Mouse (Mus musculus): ENCODE measurements around the gene Slc35f3.

Slc35f3 gene

DNA sequence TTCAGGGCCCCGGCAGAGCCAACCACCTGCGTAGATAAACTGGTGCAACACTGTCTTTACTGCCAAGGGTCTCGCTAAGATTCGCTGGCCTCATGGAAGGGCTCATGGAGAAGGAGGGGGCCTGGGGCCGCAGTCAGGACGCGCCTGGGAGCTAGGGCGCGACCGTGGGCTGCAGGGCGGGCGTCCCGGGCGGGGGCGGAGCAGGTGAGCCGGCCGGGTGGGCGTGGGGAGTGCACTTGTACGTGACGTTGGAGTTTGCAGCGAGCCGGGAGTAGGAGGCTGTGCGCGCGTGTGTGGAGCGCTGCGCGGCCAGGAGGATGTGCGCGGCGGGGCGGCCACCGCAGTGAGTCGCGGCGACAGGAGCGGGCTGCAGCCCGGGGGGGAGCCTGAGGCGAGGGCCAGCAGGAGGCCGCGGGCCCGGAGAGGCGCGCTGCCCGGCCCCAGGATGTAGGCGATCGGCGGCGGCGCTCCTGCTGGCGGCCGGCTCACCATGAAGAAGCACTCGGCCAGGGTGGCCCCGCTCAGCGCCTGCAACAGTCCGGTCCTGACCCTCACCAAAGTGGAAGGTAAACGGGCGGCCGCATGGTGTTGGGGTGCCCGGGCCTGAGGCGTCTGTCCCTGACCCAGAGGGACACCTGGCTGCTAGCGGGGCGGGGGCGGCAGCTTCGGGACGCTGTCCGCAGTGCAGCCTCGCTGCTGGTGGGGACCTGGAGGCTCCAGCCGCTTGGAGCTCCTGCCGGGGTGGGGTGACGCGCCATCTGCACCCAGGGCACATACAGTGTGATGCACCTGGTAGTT is at the start of gene Slc35f3:
TSS of gene Slc35f3 (plus strand) at position 263 of the 798 bp plus-strand sequence.
- peaks cover 2% of the 10 kb centered on the region; the same call in 1 of the 2 replicates for H3K27me3 ChIP-seq (ENCODE audit: control insufficient read depth, insufficient read depth, low read length, poor library complexity, severe bottlenecking)
- H3K36me3 ChIP-seq (ENCODE audit: control insufficient read depth, insufficient read depth, low read length, poor library complexity, severe bottlenecking) = no peaks in the 10 kb centered on the region
- DNase-seq (ENCODE audit: low read depth, low spot score) = no peak

DNA sequence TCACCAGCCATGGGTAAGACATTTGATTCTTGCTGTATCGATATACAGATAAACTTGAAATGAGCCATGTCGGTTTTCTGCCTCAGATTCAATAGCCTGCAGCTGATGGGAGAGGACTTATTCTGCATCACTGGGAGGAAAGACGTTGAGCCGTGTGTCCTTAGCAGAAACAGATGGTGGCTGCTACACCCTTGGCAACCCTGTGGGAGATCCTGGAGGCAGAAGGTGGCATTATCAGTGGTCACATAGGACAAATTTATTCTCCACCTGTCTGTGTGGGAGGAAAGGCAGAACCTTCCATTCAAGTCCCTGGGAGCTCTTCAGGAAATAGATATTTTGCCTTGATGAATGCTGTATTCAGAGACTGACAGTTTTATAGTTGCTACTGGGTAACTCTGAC is 47.9 kb upstream of the Slc35f3 start:
- no peak for DNase-seq (ENCODE audit: low read depth, low spot score)
- no peaks in the 10 kb centered on the region for H3K36me3 ChIP-seq (ENCODE audit: control insufficient read depth, insufficient read depth, low read length, poor library complexity, severe bottlenecking)
- no peaks in the 10 kb centered on the region; the same call in 1 of the 2 replicates for H3K27me3 ChIP-seq (ENCODE audit: control insufficient read depth, insufficient read depth, low read length, poor library complexity, severe bottlenecking)

DNA sequence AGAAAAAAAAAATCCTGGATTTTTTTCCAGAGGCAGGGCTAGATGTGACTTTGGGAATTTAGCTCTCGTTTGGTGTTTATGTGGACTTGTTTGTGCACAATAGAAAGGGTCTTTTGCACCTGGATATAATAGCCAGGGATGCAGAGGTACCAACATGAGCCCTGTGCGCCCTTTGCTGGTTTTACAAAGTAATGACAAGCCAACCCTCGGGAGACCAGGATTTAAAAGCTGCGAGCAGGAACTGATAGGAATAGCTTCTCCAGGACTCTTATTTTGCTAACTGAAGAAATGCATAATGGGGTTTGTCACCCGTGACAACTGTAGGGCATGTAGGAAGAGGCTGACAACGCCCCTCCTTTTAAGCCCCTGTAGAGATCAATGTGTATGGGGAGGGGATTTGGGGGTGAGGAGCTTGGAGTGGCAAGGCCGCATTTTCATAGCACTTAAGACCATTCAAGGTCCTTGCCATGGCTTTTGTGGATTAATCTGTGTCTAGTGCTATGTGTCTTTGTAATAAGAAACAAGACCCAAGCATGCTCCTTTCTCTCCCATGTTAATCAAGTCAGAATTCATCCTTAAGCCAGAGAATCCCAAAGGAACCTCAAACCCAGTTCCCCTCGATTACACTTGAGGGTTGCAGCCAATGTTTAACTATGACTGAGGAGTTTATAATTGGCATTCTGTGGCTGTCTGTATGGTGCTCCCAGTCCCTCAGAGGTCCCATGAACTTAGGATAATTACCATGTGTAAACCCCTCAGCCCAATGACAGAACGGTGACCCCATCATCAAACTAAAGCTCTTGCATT is 41.6 kb upstream of the Slc35f3 start:
- no peaks in the 10 kb centered on the region for H3K36me3 ChIP-seq (ENCODE audit: control insufficient read depth, insufficient read depth, low read length, poor library complexity, severe bottlenecking)
- no peak for DNase-seq (ENCODE audit: low read depth, low spot score)
- H3K27me3 ChIP-seq (ENCODE audit: control insufficient read depth, insufficient read depth, low read length, poor library complexity, severe bottlenecking) = no peaks in the 10 kb centered on the region

DNA sequence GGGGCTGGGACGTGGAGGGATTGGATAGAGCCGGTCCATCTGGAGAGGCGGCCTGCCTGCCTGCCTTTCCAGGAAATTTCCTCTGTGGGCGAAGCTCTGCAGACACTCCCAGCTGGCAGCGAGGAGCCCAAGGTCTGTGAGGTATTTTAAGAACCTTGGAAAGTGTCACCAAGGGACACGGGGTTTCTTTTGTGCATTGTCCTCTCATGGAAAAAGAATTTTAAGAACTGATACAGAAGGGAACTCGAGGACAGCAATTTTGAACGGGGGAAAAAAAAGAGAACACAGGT is 41.0 kb upstream of the Slc35f3 start:
- no peaks in the 10 kb centered on the region for H3K27me3 ChIP-seq (ENCODE audit: control insufficient read depth, insufficient read depth, low read length, poor library complexity, severe bottlenecking)
- DNase-seq (ENCODE audit: low read depth, low spot score) = no peak
- no peaks in the 10 kb centered on the region for H3K36me3 ChIP-seq (ENCODE audit: control insufficient read depth, insufficient read depth, low read length, poor library complexity, severe bottlenecking)

DNA sequence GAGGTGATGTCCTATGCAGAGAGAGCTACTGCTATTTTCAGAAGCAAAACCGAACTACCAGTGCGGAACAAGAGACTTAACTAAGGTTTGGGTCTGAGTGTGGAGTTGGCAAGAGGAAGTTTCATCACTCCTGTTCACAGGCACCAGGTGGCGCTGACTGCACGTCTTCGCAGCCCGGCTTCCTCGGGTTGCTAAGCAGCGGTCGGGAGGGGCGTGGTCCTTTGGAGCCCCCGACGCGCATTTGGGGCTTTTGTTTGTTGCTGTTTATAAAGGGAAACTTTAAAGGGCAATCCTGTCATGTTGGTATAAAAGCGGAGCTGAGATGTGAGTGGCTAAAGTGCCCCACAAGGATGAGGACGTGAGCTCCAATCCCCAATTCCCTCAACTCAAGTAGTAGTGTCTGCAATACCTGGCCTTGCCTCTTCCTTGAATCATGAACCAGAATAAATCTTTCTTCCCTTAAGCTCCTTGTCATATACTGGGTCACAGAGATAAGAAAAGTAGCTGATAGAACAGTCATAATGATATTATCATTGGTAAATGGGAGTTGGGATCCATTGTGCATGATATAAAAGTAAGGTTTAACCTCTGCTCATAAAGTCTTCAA is 40.1 kb upstream of the Slc35f3 start:
- H3K36me3 ChIP-seq (ENCODE audit: control insufficient read depth, insufficient read depth, low read length, poor library complexity, severe bottlenecking) = no peaks in the 10 kb centered on the region
- DNase-seq (ENCODE audit: low read depth, low spot score) = peak; percentile 46
- no peaks in the 10 kb centered on the region for H3K27me3 ChIP-seq (ENCODE audit: control insufficient read depth, insufficient read depth, low read length, poor library complexity, severe bottlenecking)

DNA sequence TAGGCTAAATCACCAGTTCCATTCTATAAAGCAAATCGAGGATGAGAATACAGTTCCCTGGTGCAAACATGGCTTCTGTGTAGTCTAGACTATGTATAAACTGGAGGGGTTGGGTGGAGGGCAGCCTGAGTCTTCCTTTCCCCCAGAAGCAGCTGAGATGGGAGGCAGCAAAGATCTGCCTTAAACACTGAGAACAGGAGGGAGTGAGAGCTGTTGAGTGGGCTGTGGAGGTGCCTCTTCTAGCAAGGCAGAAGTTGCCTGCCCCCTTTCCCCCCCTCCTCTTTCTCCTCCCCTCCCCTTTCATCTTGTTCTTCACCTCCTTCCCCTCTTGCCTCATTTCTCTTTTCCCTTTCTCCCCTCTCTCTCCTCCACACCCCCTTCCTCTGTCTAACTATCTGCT is 33.2 kb upstream of the Slc35f3 start:
- no peak for DNase-seq (ENCODE audit: low read depth, low spot score)
- H3K36me3 ChIP-seq (ENCODE audit: control insufficient read depth, insufficient read depth, low read length, poor library complexity, severe bottlenecking) = no peaks in the 10 kb centered on the region
- no peaks in the 10 kb centered on the region for H3K27me3 ChIP-seq (ENCODE audit: control insufficient read depth, insufficient read depth, low read length, poor library complexity, severe bottlenecking)

DNA sequence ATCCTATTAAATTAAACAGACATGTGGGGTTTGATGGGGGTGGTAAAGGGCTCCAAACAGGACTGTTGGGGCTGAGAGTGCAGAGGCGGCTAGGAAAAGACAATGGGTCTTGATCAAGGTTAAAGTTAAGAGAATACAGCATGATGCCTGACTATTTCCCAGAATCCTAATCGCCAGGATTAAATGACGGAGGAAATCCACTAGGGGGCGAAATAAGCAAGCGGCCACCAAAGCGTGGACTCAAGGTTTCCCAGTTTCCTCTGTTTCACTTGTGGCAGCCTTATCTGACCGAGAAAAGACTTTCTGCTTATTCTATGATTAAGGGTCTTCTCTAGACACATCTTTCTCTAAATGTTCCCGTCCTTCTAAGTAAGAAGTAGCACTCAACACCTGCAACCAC is 31.2 kb upstream of the Slc35f3 start:
- peak; percentile 1 for DNase-seq (ENCODE audit: low read depth, low spot score)
- no peaks in the 10 kb centered on the region for H3K36me3 ChIP-seq (ENCODE audit: control insufficient read depth, insufficient read depth, low read length, poor library complexity, severe bottlenecking)
- no peaks in the 10 kb centered on the region for H3K27me3 ChIP-seq (ENCODE audit: control insufficient read depth, insufficient read depth, low read length, poor library complexity, severe bottlenecking)

DNA sequence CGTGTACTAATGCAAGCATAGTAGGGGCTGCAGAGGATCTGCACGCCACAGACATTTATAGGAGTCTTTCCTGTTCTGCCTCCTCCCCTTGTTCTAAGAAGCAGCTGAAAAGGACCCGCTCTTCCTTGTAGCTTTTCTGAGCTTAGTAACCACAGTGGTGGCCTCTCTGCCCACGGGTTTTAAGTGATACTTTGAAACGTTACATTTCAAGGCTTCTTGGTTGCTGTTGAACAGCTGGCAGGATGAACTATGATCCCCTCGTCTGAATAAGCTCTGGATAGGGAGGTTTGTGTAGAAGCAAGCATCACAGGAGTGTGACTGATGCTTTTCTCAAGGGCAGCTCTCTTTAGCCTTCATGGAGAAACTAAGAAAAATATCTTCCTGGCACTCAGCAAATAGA is 28.6 kb upstream of the Slc35f3 start:
- Histone ChIP-seq H3K36me3 (ENCODE audit: control insufficient read depth, insufficient read depth, low read length, poor library complexity, severe bottlenecking) (no peaks in the 10 kb centered on the region), H3K27me3 (ENCODE audit: control insufficient read depth, insufficient read depth, low read length, poor library complexity, severe bottlenecking) (no peaks in the 10 kb centered on the region)
- DNase-seq (ENCODE audit: low read depth, low spot score) = no peak

DNA sequence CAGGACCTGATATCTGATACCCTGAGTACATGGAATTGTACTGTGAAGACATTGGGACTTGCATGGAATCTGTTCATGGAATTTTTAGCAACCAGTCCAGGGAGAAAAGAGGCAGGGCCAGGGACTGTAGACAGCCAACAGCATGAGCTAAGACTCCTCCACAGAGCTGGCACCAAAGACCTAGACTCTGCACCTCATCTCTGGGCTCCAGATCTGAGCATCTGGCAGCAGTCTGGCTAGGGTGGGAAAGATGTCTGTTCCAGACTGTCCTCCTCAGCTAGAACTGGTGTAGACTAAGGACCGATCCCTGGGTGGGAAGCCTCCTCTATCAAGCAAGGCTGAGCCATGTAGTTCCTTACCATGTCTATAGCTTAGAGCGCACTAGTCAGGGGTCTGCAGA is 25.9 kb upstream of the Slc35f3 start:
- Histone ChIP-seq H3K36me3 (ENCODE audit: control insufficient read depth, insufficient read depth, low read length, poor library complexity, severe bottlenecking) (no peaks in the 10 kb centered on the region), H3K27me3 (ENCODE audit: control insufficient read depth, insufficient read depth, low read length, poor library complexity, severe bottlenecking) (no peaks in the 10 kb centered on the region)
- no peak for DNase-seq (ENCODE audit: low read depth, low spot score)

DNA sequence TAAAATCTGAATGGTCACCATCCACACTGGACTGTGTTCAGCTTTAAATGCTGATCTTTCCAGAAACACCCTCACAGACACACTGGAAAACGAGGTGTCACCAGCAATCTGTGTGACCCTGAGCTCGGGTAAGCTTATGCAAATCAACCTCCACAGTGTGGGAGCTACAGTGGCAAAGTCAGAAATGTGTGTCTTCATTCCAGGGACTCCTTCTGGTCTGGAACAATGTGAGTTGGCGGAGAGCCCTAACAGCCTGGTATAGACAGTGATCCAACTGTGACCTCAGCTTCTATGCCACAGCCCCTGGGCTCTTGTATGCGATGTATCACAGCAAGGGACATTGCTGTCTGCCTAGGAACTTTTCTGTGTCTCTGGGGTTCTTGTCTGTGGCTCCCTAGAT is 25.3 kb upstream of the Slc35f3 start:
- no peaks in the 10 kb centered on the region for H3K36me3 ChIP-seq (ENCODE audit: control insufficient read depth, insufficient read depth, low read length, poor library complexity, severe bottlenecking)
- no peaks in the 10 kb centered on the region for H3K27me3 ChIP-seq (ENCODE audit: control insufficient read depth, insufficient read depth, low read length, poor library complexity, severe bottlenecking)
- no peak for DNase-seq (ENCODE audit: low read depth, low spot score)

DNA sequence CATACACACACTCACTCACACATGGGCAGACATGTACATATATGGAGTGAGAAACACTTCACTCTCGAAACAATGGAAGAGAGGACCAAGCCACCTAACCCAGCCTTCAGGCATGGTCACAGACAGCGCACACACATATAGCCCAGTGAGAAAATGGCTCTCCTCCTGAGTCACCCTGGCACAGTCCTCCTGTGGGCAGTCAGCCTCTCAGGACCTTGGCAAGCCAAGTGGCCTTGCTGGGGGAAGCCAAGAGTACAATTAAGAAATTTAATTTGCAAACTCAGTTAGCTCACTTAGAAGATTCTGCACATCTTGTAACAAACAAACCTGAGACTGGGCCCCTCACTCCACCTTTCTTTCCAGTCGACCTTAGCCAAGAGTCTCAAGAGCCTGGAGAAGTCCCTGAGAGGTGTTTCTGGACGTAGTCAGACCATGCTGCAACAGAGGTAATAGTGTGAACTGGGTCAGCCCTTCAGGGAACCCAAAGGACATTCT is 23.4 kb upstream of the Slc35f3 start:
- no peak for DNase-seq (ENCODE audit: low read depth, low spot score)
- Histone ChIP-seq H3K36me3 (ENCODE audit: control insufficient read depth, insufficient read depth, low read length, poor library complexity, severe bottlenecking) (no peaks in the 10 kb centered on the region), H3K27me3 (ENCODE audit: control insufficient read depth, insufficient read depth, low read length, poor library complexity, severe bottlenecking) (no peaks in the 10 kb centered on the region)

DNA sequence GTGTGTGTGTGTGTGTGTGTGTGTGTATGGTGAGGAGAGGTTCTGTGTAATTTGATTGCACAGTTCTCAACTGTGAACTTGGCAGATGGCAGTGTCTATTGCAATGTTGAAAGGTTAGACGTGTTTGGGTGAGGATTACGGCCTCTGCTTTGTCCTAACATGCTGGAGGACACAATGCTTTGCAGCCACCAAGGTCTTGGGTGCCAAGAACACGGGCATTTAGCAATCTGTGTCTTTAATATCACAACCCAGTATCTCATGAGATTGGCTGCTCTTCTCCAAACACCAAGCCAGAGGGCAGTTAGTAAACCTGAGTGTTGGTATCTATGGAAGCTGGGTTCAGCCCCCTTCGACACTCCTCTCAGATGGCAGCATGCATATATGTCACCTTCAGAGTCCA is 22.5 kb upstream of the Slc35f3 start:
- H3K27me3 ChIP-seq (ENCODE audit: control insufficient read depth, insufficient read depth, low read length, poor library complexity, severe bottlenecking) = no peaks in the 10 kb centered on the region

DNA sequence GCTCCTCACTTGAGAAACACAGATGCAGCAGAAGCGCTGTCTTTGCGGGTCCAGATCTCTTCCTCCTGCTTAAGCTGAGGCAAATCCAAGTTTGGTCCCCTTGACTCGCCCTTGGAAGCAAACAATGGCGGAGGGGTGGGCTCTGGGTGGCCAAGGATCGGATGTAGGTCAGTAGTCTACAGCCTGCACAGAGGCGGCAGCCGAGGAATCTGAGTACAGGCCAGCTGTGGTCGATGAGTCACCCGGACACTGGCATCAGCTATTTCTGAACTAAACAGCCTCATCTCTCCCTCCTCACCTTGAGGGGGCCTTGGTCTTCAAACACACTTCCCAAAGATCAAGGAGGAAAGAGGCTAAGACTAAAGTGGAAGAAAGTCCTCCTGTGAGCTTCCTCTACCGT is 6.4 kb upstream of the Slc35f3 start:
- H3K27me3 ChIP-seq (ENCODE audit: control insufficient read depth, insufficient read depth, low read length, poor library complexity, severe bottlenecking) = no peaks in the 10 kb centered on the region
- DNase-seq (ENCODE audit: low read depth, low spot score) = no peak
- H3K36me3 ChIP-seq (ENCODE audit: control insufficient read depth, insufficient read depth, low read length, poor library complexity, severe bottlenecking) = no peaks in the 10 kb centered on the region

More for the DNA sequence above, 22.5 kb upstream of the Slc35f3 start:
- DNase-seq (ENCODE audit: low read depth, low spot score) = no peak
- H3K36me3 ChIP-seq (ENCODE audit: control insufficient read depth, insufficient read depth, low read length, poor library complexity, severe bottlenecking) = no peaks in the 10 kb centered on the region

DNA sequence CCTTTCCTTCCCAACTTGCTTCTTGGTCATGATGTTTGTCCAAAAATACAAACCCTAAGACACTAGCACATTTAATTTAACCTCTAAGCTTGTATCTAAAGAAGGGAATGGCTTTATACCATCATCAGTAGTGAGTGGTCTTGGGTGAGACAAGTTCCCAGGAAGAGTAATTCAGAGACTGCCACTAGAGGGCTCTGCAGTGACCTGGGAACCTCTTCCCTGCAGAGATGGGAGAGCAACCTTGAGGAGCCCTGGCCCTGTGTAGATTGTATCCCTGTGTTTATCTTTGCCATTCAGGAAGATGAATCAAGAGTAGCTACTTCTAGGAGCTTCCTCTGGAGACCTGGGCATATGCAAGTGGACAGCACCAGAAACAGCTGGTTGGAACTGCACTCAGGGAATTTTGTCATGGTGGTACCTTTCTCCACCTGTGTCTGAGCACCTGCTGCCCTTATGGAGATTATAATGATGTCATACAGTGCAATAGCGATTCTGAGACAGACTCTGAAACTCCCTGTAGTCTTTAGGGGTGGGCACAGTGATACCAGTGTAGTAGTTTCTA is 993 bp upstream of the Slc35f3 start:
- peaks cover 2% of the 10 kb centered on the region; the same call in 1 of the 2 replicates for H3K27me3 ChIP-seq (ENCODE audit: control insufficient read depth, insufficient read depth, low read length, poor library complexity, severe bottlenecking)
- H3K36me3 ChIP-seq (ENCODE audit: control insufficient read depth, insufficient read depth, low read length, poor library complexity, severe bottlenecking) = no peaks in the 10 kb centered on the region
- peak; percentile 40 for DNase-seq (ENCODE audit: low read depth, low spot score)

DNA sequence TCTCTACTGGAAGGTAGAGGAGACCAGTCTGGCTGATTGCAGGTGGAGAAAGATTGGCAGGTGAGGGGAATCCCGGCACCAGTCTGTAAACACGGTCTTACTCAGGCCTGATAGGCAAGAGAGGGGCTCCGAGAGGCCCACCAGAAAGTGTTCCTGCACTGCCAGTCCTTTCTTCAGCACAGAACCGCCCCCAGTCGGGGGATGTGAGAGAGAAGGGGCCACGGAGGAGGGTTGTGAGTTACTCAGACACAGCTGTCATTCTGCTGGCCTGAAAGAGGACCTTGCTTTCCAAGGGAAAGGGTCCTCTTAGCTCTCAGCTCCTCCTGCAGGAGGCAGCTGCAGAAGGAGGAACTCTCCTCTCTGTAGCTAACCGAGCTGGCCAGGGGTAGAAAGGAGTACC is 975 bp downstream of the Slc35f3 start:
- Histone ChIP-seq H3K27me3 (ENCODE audit: control insufficient read depth, insufficient read depth, low read length, poor library complexity, severe bottlenecking) (peaks cover 2% of the 10 kb centered on the region; the same call in 1 of the 2 replicates), H3K36me3 (ENCODE audit: control insufficient read depth, insufficient read depth, low read length, poor library complexity, severe bottlenecking) (no peaks in the 10 kb centered on the region)
- no peak for DNase-seq (ENCODE audit: low read depth, low spot score)

Data from splenic B cell, adult 2 months (primary cell).